Mouse (Mus musculus): ENCODE measurements at regions not wholly inside any gene's neighbourhood (a gene's known extent, or its start where the extent isn't known, plus 50 kb on each side); places are given as distances from the start of the nearest gene placed in this dataset.
A peak's percentile ranks its signal among the peaks of the same experiment; 100 is the strongest.

GRCm38 (mm10) chr7:145043455-145044149, 103.9 kb upstream of the Ccnd1 start:
- DNase-seq (ENCODE audit: low spot score), result no peak

- DNase-seq (ENCODE audit: low spot score), result no peak
Observed at GRCm38 (mm10) chr7:145040871-145041270, 101.1 kb upstream of the Ccnd1 start.

GRCm38 (mm10) chr7:145034385-145034784, 94.7 kb upstream of the Ccnd1 start:
- no peak for DNase-seq (ENCODE audit: low spot score)

GRCm38 (mm10) chr7:145031275-145031674, 91.5 kb upstream of the Ccnd1 start:
- no peak for DNase-seq (ENCODE audit: low spot score)

GRCm38 (mm10) chr7:145030635-145031141, 91.0 kb upstream of the Ccnd1 start:
- DNase-seq (ENCODE audit: low spot score), result peak; percentile 47

GRCm38 (mm10) chr7:145029622-145030021, 89.9 kb upstream of the Ccnd1 start:
- DNase-seq (ENCODE audit: low spot score), result no peak

- no peak for DNase-seq (ENCODE audit: low spot score)
Observed at GRCm38 (mm10) chr7:145029124-145029523, 89.4 kb upstream of the Ccnd1 start.

- no peak for DNase-seq (ENCODE audit: low spot score)
Observed at GRCm38 (mm10) chr7:145027061-145027460, 87.3 kb upstream of the Ccnd1 start.

- DNase-seq (ENCODE audit: low spot score), result no peak
Observed at GRCm38 (mm10) chr7:145026014-145026285, 86.2 kb upstream of the Ccnd1 start.

GRCm38 (mm10) chr7:145025186-145026013, 85.7 kb upstream of the Ccnd1 start:
- DNase-seq (ENCODE audit: low spot score), result no peak

GRCm38 (mm10) chr7:145024651-145025050, 84.9 kb upstream of the Ccnd1 start:
- no peak for DNase-seq (ENCODE audit: low spot score)

GRCm38 (mm10) chr7:145019137-145019536, 79.4 kb upstream of the Ccnd1 start:
- no peak for DNase-seq (ENCODE audit: low spot score)

GRCm38 (mm10) chr7:145018149-145018548, 78.4 kb upstream of the Ccnd1 start:
- DNase-seq (ENCODE audit: low spot score), result no peak

GRCm38 (mm10) chr7:145015463-145016085, 75.8 kb upstream of the Ccnd1 start:
- no peak for DNase-seq (ENCODE audit: low spot score)

GRCm38 (mm10) chr7:145010757-145011156, 71.0 kb upstream of the Ccnd1 start:
- no peak for DNase-seq (ENCODE audit: low spot score)

GRCm38 (mm10) chr7:145010004-145010403, 70.3 kb upstream of the Ccnd1 start:
- DNase-seq (ENCODE audit: low spot score), result no peak

- DNase-seq (ENCODE audit: low spot score), result no peak
Observed at GRCm38 (mm10) chr7:145008662-145009333, 69.1 kb upstream of the Ccnd1 start.

- no peak for DNase-seq (ENCODE audit: low spot score)
Observed at GRCm38 (mm10) chr7:145007216-145007615, 67.5 kb upstream of the Ccnd1 start.

- no peak for DNase-seq (ENCODE audit: low spot score)
Observed at GRCm38 (mm10) chr7:145001503-145002084, 61.9 kb upstream of the Ccnd1 start.

- DNase-seq (ENCODE audit: low spot score), result no peak
Observed at GRCm38 (mm10) chr7:144999741-145000140, 60.0 kb upstream of the Ccnd1 start.

- no peak for DNase-seq (ENCODE audit: low spot score)
Observed at GRCm38 (mm10) chr7:144996847-144997246, 57.1 kb upstream of the Ccnd1 start.

- DNase-seq (ENCODE audit: low spot score), result no peak
Observed at GRCm38 (mm10) chr7:144994229-144994628, 54.5 kb upstream of the Ccnd1 start.
